Mouse (Mus musculus) forebrain, embryonic 16.5 days (tissue): ENCODE results near the gene Gm11985. TPM values are rescaled to one million over a fixed set of nuclear protein-coding genes. Genes with fewer than 3 reads are reported as not detected.

Experiments
- ATAC-seq: fragments of 200-750 bp; cut with Nextera tagmentation; 2 replicates; pipeline ENCODE4 v1.8.0; 2017; ENCODE audit warnings: mild to moderate bottlenecking, moderate library complexity
- H3K27ac ChIP-seq: fragments of 300-500 bp; sonication (generic); 2 replicates; pipeline ENCODE4 v1.5.1; 2014; ENCODE audit warnings: low read length, control low read depth
- H3K27me3 ChIP-seq: fragments of 300-500 bp; sonication (generic); replicated peaks from 2 replicates; pipeline ENCODE4 v1.6.1; 2014; ENCODE audit warnings: low read length; ENCODE audit not compliant: control insufficient read depth, insufficient read depth
- H3K36me3 ChIP-seq: fragments of 300-500 bp; sonication (generic); 2 replicates; pipeline ENCODE4 v1.6.1; 2014; ENCODE audit not compliant: control insufficient read depth, insufficient read depth
- H3K4me1 ChIP-seq: fragments of 300-500 bp; sonication (generic); replicated peaks from 2 replicates; pipeline ENCODE4 v1.6.1; 2014; ENCODE audit warnings: low read length; ENCODE audit not compliant: control insufficient read depth, insufficient read depth
- H3K4me2 ChIP-seq: fragments of 300-500 bp; sonication (generic); 2 replicates; pipeline ENCODE4 v1.6.1; 2014; ENCODE audit warnings: mild to moderate bottlenecking, low read length, control low read depth
- H3K4me3 ChIP-seq: fragments of 300-500 bp; sonication (generic); replicated peaks from 2 replicates; pipeline ENCODE4 v1.5.1; 2014; ENCODE audit warnings: mild to moderate bottlenecking, low read length, control low read depth
- H3K9ac ChIP-seq: fragments of 300-500 bp; sonication (generic); replicated peaks from 2 replicates; pipeline ENCODE4 v1.6.1; 2014; ENCODE audit warnings: low read depth, low read length, control low read depth
- H3K9me3 ChIP-seq: fragments of 300-500 bp; sonication (generic); 2 replicates; pipeline ENCODE4 v1.6.1; 2016; ENCODE audit warnings: low read length; ENCODE audit not compliant: control insufficient read depth
- WGBS: fragments of 180-500 bp; shearing (Covaris S2); extraction: QIAGEN DNeasy Blood & Tissue Kit; methylation state at CpG from one replicate; pipeline ENCODE4 v1.1.7; 2014; 5-methylcytosine and 5-hydroxymethylcytosine counted together
- polyA plus RNA-seq: library from polyadenylated mRNA; unstranded; fragments of >200 nt; fragmentation: Nextera tagmentation; extraction: Ambion mirVana; gene quantifications from 2 replicates; pipeline ENCODE4 v1.2.1, GENCODE M21; 2015

Gene Gm11985
- polyA plus RNA-seq, 1 experiment from 2014 or later, result not detected

DNA sequence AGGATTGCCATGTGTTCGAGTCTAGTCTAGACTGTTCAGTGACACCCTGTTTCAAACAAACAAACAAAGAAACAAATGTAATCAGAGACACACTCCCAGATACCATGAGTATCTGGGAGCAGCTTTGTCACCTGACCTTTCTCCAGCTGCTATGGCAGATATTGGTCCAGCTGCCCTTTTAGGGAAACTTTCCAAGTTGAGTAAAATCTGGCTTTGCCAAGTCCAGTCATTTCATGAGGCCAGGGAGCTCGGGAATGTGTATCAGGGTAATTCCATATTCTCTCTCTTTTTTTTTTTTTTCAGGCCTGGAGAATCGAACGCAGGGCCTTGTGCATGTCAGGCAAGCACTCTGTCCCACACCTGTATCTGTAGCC lies 6.9 kb upstream of the Gm11985 start:
- 84% methylated on average over 4 of the region's 4 CpGs for WGBS
- no peak for ATAC-seq
- H3K27ac ChIP-seq, result no peak overlapping the region
- no peaks in the 10 kb centered on the region for H3K36me3 ChIP-seq
- no peak overlapping the region for H3K4me2 ChIP-seq
- H3K27me3 ChIP-seq, result no peaks in the 10 kb centered on the region
- H3K9me3 ChIP-seq, result no peaks in the 10 kb centered on the region
- no peak overlapping the region for H3K9ac ChIP-seq
- no peaks in the 10 kb centered on the region for H3K4me1 ChIP-seq
- no peak overlapping the region for H3K4me3 ChIP-seq

DNA sequence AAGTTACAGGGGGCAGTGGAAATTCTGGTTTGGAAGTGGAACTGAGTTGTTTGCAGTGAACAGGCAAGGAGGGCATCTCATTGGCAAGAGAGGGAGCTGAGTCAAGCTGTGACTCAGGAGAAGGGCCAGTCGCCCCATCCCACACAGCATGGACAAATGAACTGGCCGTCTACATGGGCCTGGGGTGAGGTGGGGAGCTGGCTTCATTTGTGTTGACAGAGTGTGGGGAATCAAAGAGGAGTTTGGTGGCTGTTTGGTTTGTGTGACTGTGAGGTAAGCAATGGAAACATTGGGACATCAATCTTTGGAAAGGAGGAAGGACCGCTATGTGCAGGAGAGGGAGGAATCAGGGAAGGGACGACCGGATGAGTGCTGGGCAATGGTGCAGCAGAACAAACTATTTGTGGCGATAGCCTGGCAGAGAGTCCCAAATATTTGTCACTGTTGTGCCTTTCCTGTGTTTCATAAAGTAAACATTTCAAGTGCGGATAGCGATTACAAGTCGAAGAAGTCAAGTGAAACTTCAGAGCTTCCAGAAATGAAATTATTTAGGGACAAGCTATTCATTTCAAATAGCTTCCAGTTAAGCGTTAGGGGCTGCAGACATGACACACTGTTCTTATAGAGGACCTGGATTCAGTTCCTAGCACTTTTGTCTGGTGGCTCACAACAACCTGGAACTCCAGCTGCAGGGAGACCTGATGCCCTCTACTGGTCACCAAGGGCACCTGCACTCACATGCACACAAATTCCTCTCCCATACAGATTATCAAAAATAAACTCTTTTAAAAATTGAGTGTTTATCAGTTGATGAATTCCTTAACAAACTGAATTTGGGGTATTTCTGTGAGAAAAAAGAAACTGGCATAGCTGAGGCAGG lies 6.3 kb upstream of the Gm11985 start:
- no peak overlapping the region for H3K4me2 ChIP-seq
- H3K9me3 ChIP-seq, result no peaks in the 10 kb centered on the region
- no peak overlapping the region for H3K9ac ChIP-seq
- H3K4me1 ChIP-seq, result no peaks in the 10 kb centered on the region
- no peak overlapping the region for H3K4me3 ChIP-seq
- WGBS, result 96% methylated on average over 10 of the region's 10 CpGs
- no peak for ATAC-seq
- H3K27ac ChIP-seq, result no peak overlapping the region
- no peaks in the 10 kb centered on the region for H3K36me3 ChIP-seq
- H3K27me3 ChIP-seq, result no peaks in the 10 kb centered on the region

GRCm38 (mm10) chr11:7193134-7193533 lies 4.8 kb upstream of the Gm11985 start:
- Histone ChIP-seq H3K4me2 (no peak overlapping the region), H3K9me3 (no peaks in the 10 kb centered on the region), H3K4me1 (no peaks in the 10 kb centered on the region), H3K4me3 (no peak overlapping the region), H3K27me3 (no peaks in the 10 kb centered on the region), H3K27ac (no peak overlapping the region), H3K36me3 (no peaks in the 10 kb centered on the region), H3K9ac (no peak overlapping the region)
- ATAC-seq, result no peak
- WGBS, result 72% methylated on average over 9 of the region's 9 CpGs

- H3K9ac ChIP-seq, result no peak overlapping the region
- no peaks in the 10 kb centered on the region for H3K4me1 ChIP-seq
- no peak overlapping the region for H3K27ac ChIP-seq
- ATAC-seq, result no peak
- WGBS, result 70% methylated on average over 6 of the region's 6 CpGs
- no peak overlapping the region for H3K4me3 ChIP-seq
- H3K36me3 ChIP-seq, result no peaks in the 10 kb centered on the region
- no peaks in the 10 kb centered on the region for H3K27me3 ChIP-seq
- no peaks in the 10 kb centered on the region for H3K9me3 ChIP-seq
- H3K4me2 ChIP-seq, result no peak overlapping the region
Observed at GRCm38 (mm10) chr11:7192710-7193109, 4.3 kb upstream of the Gm11985 start.

DNA sequence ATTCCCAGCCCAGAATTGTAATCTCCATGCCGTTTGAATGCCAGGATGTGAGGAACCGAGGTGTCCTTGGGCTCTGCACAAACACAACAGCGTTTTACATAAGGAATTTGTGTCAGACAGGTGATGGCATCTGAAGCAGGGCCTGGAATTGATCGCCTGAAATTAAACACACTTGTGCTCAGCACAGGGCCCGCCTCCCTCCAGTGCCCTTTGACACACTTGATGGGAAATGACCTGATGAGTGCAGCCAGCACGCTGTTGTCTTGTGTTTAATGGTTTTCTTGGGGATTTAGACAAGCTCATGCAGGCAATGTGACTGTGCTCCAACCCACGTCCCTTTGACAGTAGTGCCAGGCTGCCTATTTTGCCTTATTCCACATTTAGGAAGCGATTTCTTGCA lies 897 bp downstream of the Gm11985 start:
- no peaks in the 10 kb centered on the region for H3K27me3 ChIP-seq
- H3K4me2 ChIP-seq, result no peak overlapping the region
- H3K4me1 ChIP-seq, result 0 out of 2 replicates have a peak, but pooled peaks cover 4% of the 10 kb centered on the region
- H3K27ac ChIP-seq, result no peak overlapping the region
- H3K36me3 ChIP-seq, result no peaks in the 10 kb centered on the region
- no peak for ATAC-seq
- H3K9me3 ChIP-seq, result no peaks in the 10 kb centered on the region
- no peak overlapping the region for H3K4me3 ChIP-seq
- WGBS, result 64% methylated on average over 8 of the region's 8 CpGs
- H3K9ac ChIP-seq, result no peak overlapping the region

- Histone ChIP-seq H3K4me2 (no peak overlapping the region), H3K27ac (no peak overlapping the region), H3K9ac (no peak overlapping the region), H3K4me3 (no peak overlapping the region), H3K9me3 (no peaks in the 10 kb centered on the region), H3K36me3 (no peaks in the 10 kb centered on the region), H3K4me1 (0 out of 2 replicates have a peak, but pooled peaks cover 5% of the 10 kb centered on the region), H3K27me3 (no peaks in the 10 kb centered on the region)
- ATAC-seq, result no peak
- 48% methylated on average over 1 of the region's 1 CpGs for WGBS
Observed at GRCm38 (mm10) chr11:7184420-7184819, 3.9 kb downstream of the Gm11985 start.

- no peaks in the 10 kb centered on the region for H3K36me3 ChIP-seq
- no peak overlapping the region for H3K4me3 ChIP-seq
- H3K4me1 ChIP-seq, result 0 out of 2 replicates have a peak, but pooled peaks cover 5% of the 10 kb centered on the region
- H3K9ac ChIP-seq, result no peak overlapping the region
- H3K27ac ChIP-seq, result no peak overlapping the region
- 9% methylated on average over 8 of the region's 8 CpGs for WGBS
- no peak overlapping the region for H3K4me2 ChIP-seq
- H3K9me3 ChIP-seq, result no peaks in the 10 kb centered on the region
- ATAC-seq, result peak; percentile 73
- H3K27me3 ChIP-seq, result no peaks in the 10 kb centered on the region
Observed at GRCm38 (mm10) chr11:7182409-7183042, 5.8 kb downstream of the Gm11985 start.

DNA sequence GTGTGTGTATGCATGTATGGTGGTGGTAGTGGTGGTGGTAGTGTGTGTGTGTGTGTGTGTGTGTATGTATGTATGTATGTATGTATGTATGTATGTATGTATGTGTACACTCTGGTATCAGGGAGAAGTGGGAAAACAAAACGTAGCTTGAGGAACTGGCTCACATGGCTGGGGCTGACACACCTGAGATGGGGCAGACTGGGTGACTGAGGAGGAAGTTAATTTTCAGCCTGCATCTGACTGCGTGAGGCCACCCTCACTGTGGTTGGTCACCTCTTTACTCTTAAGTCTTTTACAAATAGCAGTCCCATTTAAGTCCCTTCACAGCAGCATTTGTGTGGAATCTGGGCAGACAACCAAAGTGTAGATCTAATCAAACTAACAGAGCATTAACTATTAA lies 9.1 kb downstream of the Gm11985 start:
- Histone ChIP-seq H3K9ac (no peak overlapping the region), H3K4me2 (no peak overlapping the region), H3K36me3 (no peaks in the 10 kb centered on the region), H3K4me3 (no peak overlapping the region), H3K9me3 (no peaks in the 10 kb centered on the region), H3K27ac (no peak overlapping the region), H3K27me3 (no peaks in the 10 kb centered on the region), H3K4me1 (0 out of 2 replicates have a peak, but pooled peaks cover 5% of the 10 kb centered on the region)
- ATAC-seq, result no peak
- WGBS, result 86% methylated on average over 2 of the region's 2 CpGs

- no peak for ATAC-seq
- no peak overlapping the region for H3K9ac ChIP-seq
- 81% methylated on average over 4 of the region's 4 CpGs for WGBS
Observed at GRCm38 (mm10) chr11:7178724-7179123, 9.6 kb downstream of the Gm11985 start.

More at GRCm38 (mm10) chr11:7178724-7179123, 9.6 kb downstream of the Gm11985 start:
- Histone ChIP-seq H3K36me3 (no peaks in the 10 kb centered on the region), H3K4me3 (no peak overlapping the region), H3K9me3 (no peaks in the 10 kb centered on the region), H3K27ac (no peak overlapping the region), H3K27me3 (no peaks in the 10 kb centered on the region), H3K4me1 (0 out of 2 replicates have a peak, but pooled peaks cover 5% of the 10 kb centered on the region), H3K4me2 (no peak overlapping the region)
